Mouse (Mus musculus) left cerebral cortex, adult 11 months (tissue): ENCODE results near the gene H2bfm.
"Not testable (repeated sequence)": the region's sequence is repeated elsewhere in the genome, so short reads cannot be mapped to it uniquely, and the experiment has no call there.

Experiments
- DNase-seq: peaks from one replicate; pipeline ENCODE4 v3.0.0; 2022; ENCODE audit warnings: low spot score

H2bfm gene

DNA sequence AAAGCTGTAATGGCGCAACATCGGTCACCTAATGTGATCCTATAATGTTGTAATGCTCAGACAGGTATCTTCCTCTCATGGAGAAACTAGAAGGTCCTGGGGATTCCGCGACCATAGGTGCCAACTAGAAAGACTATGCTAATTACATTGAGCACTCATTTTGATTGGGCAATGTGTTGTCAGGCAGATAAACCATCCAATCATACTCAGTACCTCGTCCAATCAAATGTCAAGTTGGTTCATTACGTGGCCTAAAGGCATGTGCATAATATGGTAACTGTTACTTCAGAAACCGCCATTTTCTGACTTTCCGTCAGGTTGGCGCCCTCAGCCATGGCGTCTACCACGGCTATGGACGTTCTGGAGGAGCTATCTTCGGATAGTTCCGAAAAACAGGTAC is at the start of gene H2bfm:
Gene H2bfm, plus strand, starts transcription at position 295 of the 400 bp plus-strand sequence.
- no peak for DNase-seq

GRCm38 (mm10) chrX:136895757-136896156 is 31.4 kb upstream of the H2bfm start:
- peak; percentile 3 for DNase-seq

- no peak for DNase-seq
These were observed 22.8 kb upstream of the H2bfm start for GRCm38 (mm10) chrX:136904369-136904768.

DNA sequence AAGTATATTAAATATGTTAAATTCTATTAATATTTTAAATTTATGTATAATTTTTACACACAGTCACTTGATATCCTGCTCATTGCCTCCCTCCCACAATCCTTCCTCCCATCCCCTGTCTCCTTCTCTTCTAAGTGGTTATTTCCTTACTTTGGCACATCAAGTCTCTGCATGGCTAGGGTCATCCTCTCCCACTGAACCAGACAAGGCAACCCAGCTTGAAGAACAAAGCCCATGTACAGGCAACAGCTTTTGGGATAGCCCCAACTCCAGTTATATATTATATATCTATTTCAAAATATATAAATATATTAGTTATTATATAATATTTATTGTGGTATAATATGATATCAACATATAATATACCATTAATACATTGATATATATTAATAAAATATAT is 1.3 kb upstream of the H2bfm start:
- DNase-seq, result no peak

DNA sequence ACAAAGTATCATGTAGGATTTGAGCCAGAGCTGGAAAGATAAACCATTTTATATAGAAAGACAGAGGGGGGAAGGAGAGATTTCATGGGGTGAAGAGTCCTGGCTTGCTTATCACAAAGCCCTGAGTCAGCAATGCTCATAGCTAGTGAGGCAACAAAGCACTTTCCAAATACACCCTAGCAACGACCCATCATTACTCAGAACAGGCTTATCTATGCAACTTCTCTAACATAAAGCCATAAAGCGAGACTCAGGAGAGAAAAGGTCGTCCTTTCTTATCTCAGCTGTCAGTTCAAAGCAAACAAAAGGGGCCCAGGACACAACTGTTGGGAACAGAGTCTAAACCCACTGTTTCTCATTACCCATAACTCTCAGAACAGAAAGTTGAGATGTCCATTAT is 10.9 kb downstream of the H2bfm start:
- DNase-seq, result no peak

DNA sequence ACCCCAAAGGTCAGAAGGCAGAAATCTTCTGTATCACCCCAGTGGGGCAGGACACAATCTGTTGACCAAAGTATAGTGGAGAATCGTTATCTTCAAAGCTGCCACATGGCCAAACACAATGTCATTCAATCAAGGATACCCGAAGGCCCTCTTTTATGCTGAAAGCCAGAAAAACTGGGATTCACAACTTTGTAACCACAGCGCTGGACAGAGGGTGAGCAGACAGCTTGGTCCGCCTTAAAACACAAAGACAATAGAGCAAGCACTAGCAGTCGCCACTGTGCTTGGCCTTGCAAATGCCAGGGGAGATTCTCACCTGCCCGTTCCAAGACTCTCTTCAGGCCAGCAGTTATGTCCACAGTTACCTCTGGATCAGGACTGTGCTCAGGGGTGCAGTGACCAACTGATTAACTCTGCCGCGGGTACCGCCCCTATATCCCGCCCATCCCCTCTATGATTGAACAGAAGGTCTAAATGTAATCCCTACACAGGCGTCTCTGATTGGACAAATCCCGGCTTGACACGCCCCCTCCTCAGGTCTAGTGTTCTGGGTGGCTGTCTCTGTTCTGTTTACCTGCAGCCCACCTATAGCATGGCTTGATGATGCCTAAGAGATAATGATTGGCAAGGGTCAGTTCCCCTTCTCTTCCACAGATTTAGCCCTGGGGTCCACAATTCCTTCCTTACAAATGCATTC is 30.6 kb downstream of the H2bfm start:
- peak; percentile 64 for DNase-seq

DNA sequence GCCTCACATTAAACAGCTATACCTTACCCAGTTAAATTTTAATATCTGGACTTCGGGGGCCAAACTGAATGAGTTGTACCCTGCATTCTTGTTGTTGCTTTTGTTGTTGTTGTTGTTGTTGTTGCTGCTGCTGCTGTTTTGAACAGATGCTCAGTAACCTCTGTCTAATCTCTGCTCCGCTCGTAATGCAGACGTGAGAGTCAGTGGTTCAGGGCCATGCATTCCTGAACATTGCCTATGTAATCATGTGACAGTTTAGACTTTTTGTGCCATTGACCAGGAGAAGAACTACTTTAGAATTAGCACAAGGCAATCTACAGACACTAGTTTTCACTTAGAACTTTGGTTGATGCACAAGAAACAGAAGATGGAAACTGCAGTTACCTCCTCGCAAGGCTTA is 31.2 kb downstream of the H2bfm start:
- not testable (repeated sequence) for DNase-seq

- DNase-seq, result no peak
These were observed 32.6 kb downstream of the H2bfm start for GRCm38 (mm10) chrX:136959688-136960087.

DNA sequence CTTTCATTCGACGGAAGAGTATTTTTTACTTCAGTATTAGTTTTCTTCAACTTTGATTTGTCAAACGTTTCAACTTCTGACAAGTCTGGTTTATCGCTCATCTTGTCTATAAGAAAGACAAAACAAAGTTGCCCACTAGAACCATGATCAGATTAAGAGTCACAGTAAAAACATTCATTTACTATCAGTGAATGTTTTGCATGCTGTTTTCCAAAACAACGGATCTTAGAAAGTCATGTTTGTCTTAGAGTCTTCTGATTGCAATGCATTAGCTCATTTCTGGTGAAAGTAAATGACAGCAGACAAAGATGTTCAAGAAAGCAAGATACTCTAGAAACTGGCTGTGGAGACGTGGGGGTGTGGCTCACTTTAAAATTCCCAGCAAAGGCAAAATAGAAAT is 48.3 kb downstream of the H2bfm start, which contains the start of gene Tmsb15b2:
Gene Tmsb15b2, minus strand, starts transcription at position 101 of the 400 bp plus-strand sequence.
- DNase-seq, result not testable (repeated sequence)

DNA sequence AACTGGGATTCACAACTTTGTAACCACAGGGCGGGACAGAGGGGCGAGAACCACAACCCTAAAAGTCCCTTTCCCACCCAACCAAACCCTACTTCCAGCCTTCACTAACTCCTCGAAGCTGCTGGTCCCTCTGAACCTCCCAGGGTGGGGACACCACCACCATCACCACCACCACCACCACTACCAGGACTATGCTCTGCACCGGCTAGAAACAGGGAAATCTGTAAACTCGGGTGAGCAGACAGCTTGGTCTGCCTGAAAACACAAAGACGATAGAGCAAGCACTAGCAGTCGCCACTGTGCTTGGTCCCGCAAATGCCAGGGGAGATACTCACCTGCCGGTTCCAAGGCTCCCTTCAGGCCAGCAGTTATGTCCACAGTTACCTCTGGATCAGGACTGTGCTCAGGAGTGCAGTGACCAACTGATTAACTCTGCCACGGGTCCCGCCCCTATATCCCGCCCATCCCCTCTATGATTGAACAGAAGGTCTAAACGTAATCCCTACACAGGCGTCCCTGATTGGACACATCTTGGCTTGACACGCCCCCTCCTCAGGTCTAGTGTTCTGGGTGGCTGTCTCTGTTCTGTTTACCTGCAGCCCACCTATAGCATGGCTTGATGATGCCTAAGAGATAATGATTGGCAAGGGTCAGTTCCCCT is 49.4 kb downstream of the H2bfm start, which contains the start of the genes Tmsb15l and Tmsb15b1:
Gene Tmsb15l, minus strand, starts transcription at position 446 of the 661 bp plus-strand sequence.
Gene Tmsb15b1, minus strand, starts transcription at position 451 of the 661 bp plus-strand sequence.
- DNase-seq, result peak; percentile 71
